Mouse (Mus musculus) liver, embryonic 14.5 days (tissue): ENCODE measurements around the gene Nxt1. TPM values are rescaled to one million over a fixed set of nuclear protein-coding genes. Genes with fewer than 3 reads are reported as not detected.

Experiments used
- ATAC-seq: fragments of 200-750 bp; cut with Nextera tagmentation; 2 replicates; pipeline ENCODE4 v1.8.0; 2017; ENCODE audit warnings: moderate number of reproducible peaks, mild to moderate bottlenecking, moderate library complexity; ENCODE audit not compliant: insufficient read depth
- DNase-seq, 3 experiments: peaks; one replicate each; pipeline ENCODE4 v3.0.0-alpha.2; 2012 to 2013; ENCODE audit warnings: low read depth in 3 of 3, low spot score in 3 of 3
- H3K27ac ChIP-seq: fragments of 300-500 bp; sonication (generic); 2 replicates; pipeline ENCODE4 v1.5.1; 2014; ENCODE audit warnings: moderate library complexity, mild to moderate bottlenecking, control low read depth, inconsistent platforms
- H3K27me3 ChIP-seq: fragments of 300-500 bp; sonication (generic); 2 replicates; pipeline ENCODE4 v1.6.1; 2014; ENCODE audit warnings: mild to moderate bottlenecking, low read length, moderate library complexity; ENCODE audit not compliant: control insufficient read depth, insufficient read depth
- H3K36me3 ChIP-seq: fragments of 300-500 bp; sonication (generic); replicated peaks from 2 replicates; pipeline ENCODE4 v1.6.1; 2014; ENCODE audit warnings: low read depth; ENCODE audit not compliant: control insufficient read depth, insufficient read depth
- H3K4me1 ChIP-seq, 2 experiments: fragments of 200-500 bp in 1 of 2; fragments of 300-500 bp in 1 of 2; sonication (generic) in 1 of 2; replicated peaks; 2 replicates each; pipeline ENCODE4 v1.6.1; 2012 to 2014; ENCODE audit warnings: antibody characterized with exemption in 1 of 2, inconsistent platforms in 1 of 2, low read length in 1 of 2; ENCODE audit not compliant: control insufficient read depth in 2 of 2, insufficient read depth in 2 of 2
- H3K4me2 ChIP-seq: fragments of 300-500 bp; sonication (generic); 2 replicates; pipeline ENCODE4 v1.6.1; 2014; ENCODE audit warnings: low read depth, mild to moderate bottlenecking, control low read depth, moderate library complexity
- H3K4me3 ChIP-seq, 2 experiments: fragments of 200-500 bp in 1 of 2; fragments of 300-500 bp in 1 of 2; sonication (generic) in 1 of 2; 2 replicates each; pipeline ENCODE4 v1.5.1; 2012 to 2014; ENCODE audit warnings: low read depth in 2 of 2, low read length in 2 of 2, mild to moderate bottlenecking in 2 of 2, control low read depth in 1 of 2, inconsistent platforms in 1 of 2, moderate library complexity in 1 of 2; ENCODE audit not compliant: insufficient read depth in 1 of 2
- H3K9ac ChIP-seq: fragments of 300-500 bp; sonication (generic); replicated peaks from 2 replicates; pipeline ENCODE4 v1.6.1; 2014; ENCODE audit warnings: mild to moderate bottlenecking, control low read depth, moderate library complexity
- H3K9me3 ChIP-seq: fragments of 300-500 bp; sonication (generic); 2 replicates; pipeline ENCODE4 v1.6.1; 2016; ENCODE audit warnings: low read length, mixed read lengths; ENCODE audit not compliant: control insufficient read depth
- CTCF ChIP-seq: IDR thresholded peaks from 2 replicates; pipeline ENCODE4 v1.5.1; 2016; ENCODE audit warnings: antibody characterized with exemption, low read depth, control low read depth
- EP300 ChIP-seq: IDR thresholded peaks from 2 replicates; pipeline ENCODE4 v1.6.1; 2016; ENCODE audit warnings: antibody characterized with exemption, low read depth
- WGBS: fragments of 180-500 bp; shearing (Covaris S2); extraction: QIAGEN DNeasy Blood & Tissue Kit; methylation state at CpG from one replicate; pipeline ENCODE4 v1.1.7; 2014; ENCODE audit not compliant: insufficient replicate concordance; 5-methylcytosine and 5-hydroxymethylcytosine counted together
- polyA plus RNA-seq, 2 experiments: library from polyadenylated mRNA; depleted of rRNA in 1 of 2; stranded (reverse) in 1 of 2; unstranded in 1 of 2; fragments of >200 nt; fragmentation: Nextera tagmentation in 1 of 2; extraction: Ambion mirVana in 1 of 2; gene quantifications; 2 replicates each; pipeline versions ENCODE4 v1.2.1 to v1.2.3; 2012 to 2014

Gene Nxt1
- polyA plus RNA-seq, 2 experiments = 43.9 to 63.6 TPM

GRCm38 (mm10) chr2:148631602-148632001 is 40.8 kb upstream of the Nxt1 start:
- Histone ChIP-seq H3K4me1 (no peaks in the 10 kb centered on the region), H3K27me3 (no peaks in the 10 kb centered on the region), H3K4me3 (no peak overlapping the region), H3K36me3 (no peaks in the 10 kb centered on the region), H3K9me3 (no peaks in the 10 kb centered on the region), H3K27ac (no peak overlapping the region), H3K4me2 (no peak overlapping the region), H3K9ac (no peak overlapping the region)
- DNase-seq (no peak), ATAC-seq (no peak)
- WGBS = 72% methylated on average over 3 of the region's 3 CpGs
- TF ChIP-seq EP300 (no peak), CTCF (no peak)

GRCm38 (mm10) chr2:148634466-148634865 is 37.9 kb upstream of the Nxt1 start:
- H3K9ac ChIP-seq = no peak overlapping the region
- H3K27ac ChIP-seq = no peak overlapping the region
- no peaks in the 10 kb centered on the region for H3K36me3 ChIP-seq
- no peak overlapping the region for H3K4me3 ChIP-seq
- H3K4me2 ChIP-seq = no peak overlapping the region
- no peaks in the 10 kb centered on the region for H3K27me3 ChIP-seq
- TF ChIP-seq CTCF (no peak), EP300 (no peak)
- no peak for ATAC-seq
- WGBS = 66% methylated on average over 4 of the region's 4 CpGs
- DNase-seq = no peak
- H3K4me1 ChIP-seq = no peaks in the 10 kb centered on the region
- H3K9me3 ChIP-seq = no peaks in the 10 kb centered on the region

GRCm38 (mm10) chr2:148642610-148643370 is 29.6 kb upstream of the Nxt1 start:
- H3K4me1 ChIP-seq = no peaks in the 10 kb centered on the region
- H3K9ac ChIP-seq = no peak overlapping the region
- no peak overlapping the region for H3K4me2 ChIP-seq
- H3K9me3 ChIP-seq = no peaks in the 10 kb centered on the region
- 42% methylated on average over 1 of the region's 1 CpGs for WGBS
- H3K36me3 ChIP-seq = no peaks in the 10 kb centered on the region
- TF ChIP-seq CTCF = no peak
- TF ChIP-seq EP300 = no peak
- no peak overlapping the region for H3K4me3 ChIP-seq
- DNase-seq = no peak
- ATAC-seq = no peak
- H3K27me3 ChIP-seq = no peaks in the 10 kb centered on the region
- no peak overlapping the region for H3K27ac ChIP-seq

GRCm38 (mm10) chr2:148644421-148645000 is 27.9 kb upstream of the Nxt1 start:
- no peak for TF ChIP-seq EP300
- TF ChIP-seq CTCF = no peak
- Histone ChIP-seq H3K27me3 (no peaks in the 10 kb centered on the region), H3K36me3 (no peaks in the 10 kb centered on the region), H3K4me3 (no peak overlapping the region), H3K4me1 (no peaks in the 10 kb centered on the region), H3K9ac (no peak overlapping the region), H3K4me2 (no peak overlapping the region), H3K9me3 (no peaks in the 10 kb centered on the region), H3K27ac (no peak overlapping the region)
- DNase-seq (no peak), ATAC-seq (no peak)
- 60% methylated on average over 6 of the region's 6 CpGs for WGBS

GRCm38 (mm10) chr2:148650587-148651357 is 21.6 kb upstream of the Nxt1 start:
- no peaks in the 10 kb centered on the region for H3K27me3 ChIP-seq
- H3K9me3 ChIP-seq = no peaks in the 10 kb centered on the region
- H3K4me1 ChIP-seq = no peaks in the 10 kb centered on the region
- H3K27ac ChIP-seq = no peak overlapping the region
- H3K4me2 ChIP-seq = no peak overlapping the region
- TF ChIP-seq CTCF = no peak
- no peak for TF ChIP-seq EP300
- H3K4me3 ChIP-seq = no peak overlapping the region
- DNase-seq = no peak
- 45% methylated on average over 3 of the region's 3 CpGs for WGBS
- no peak overlapping the region for H3K9ac ChIP-seq
- ATAC-seq = no peak
- no peaks in the 10 kb centered on the region for H3K36me3 ChIP-seq
